Mouse (Mus musculus) forebrain, embryonic 12.5 days (tissue): ENCODE measurements around the gene P2ry2. TPM values are rescaled to one million over a fixed set of nuclear protein-coding genes. Genes with fewer than 3 reads are reported as not detected.
A peak's percentile ranks its signal among the peaks of the same experiment; 100 is the strongest.

Experiments used
- ATAC-seq: fragments of 200-750 bp; cut with Nextera tagmentation; 2 replicates; pipeline ENCODE4 v1.8.0; 2017; ENCODE audit warnings: moderate TSS enrichment; ENCODE audit not compliant: low FRiP score
- H3K27ac ChIP-seq: fragments of 300-500 bp; sonication (generic); 2 replicates; pipeline ENCODE4 v1.5.1; 2016; ENCODE audit warnings: mild to moderate bottlenecking
- H3K27me3 ChIP-seq: fragments of 300-500 bp; sonication (generic); 2 replicates; pipeline ENCODE4 v1.6.1; 2016; ENCODE audit warnings: mild to moderate bottlenecking
- H3K36me3 ChIP-seq: fragments of 300-500 bp; sonication (generic); replicated peaks from 2 replicates; pipeline ENCODE4 v1.6.1; 2016; ENCODE audit warnings: mild to moderate bottlenecking
- H3K4me1 ChIP-seq: fragments of 300-500 bp; sonication (generic); 2 replicates; pipeline ENCODE4 v1.6.1; 2016
- H3K4me2 ChIP-seq: fragments of 300-500 bp; sonication (generic); 2 replicates; pipeline ENCODE4 v1.6.1; 2016; ENCODE audit warnings: mild to moderate bottlenecking, moderate library complexity
- H3K4me3 ChIP-seq: fragments of 300-500 bp; sonication (generic); replicated peaks from 2 replicates; pipeline ENCODE4 v1.5.1; 2016; ENCODE audit warnings: mild to moderate bottlenecking
- H3K9ac ChIP-seq: fragments of 300-500 bp; sonication (generic); 2 replicates; pipeline ENCODE4 v1.6.1; 2016; ENCODE audit warnings: mild to moderate bottlenecking
- H3K9me3 ChIP-seq: fragments of 300-500 bp; sonication (generic); 2 replicates; pipeline ENCODE4 v1.6.1; 2016
- WGBS: fragments of 180-500 bp; shearing (Covaris S2); methylation state at CpG from one replicate; pipeline ENCODE4 v1.1.7; 2016; 5-methylcytosine and 5-hydroxymethylcytosine counted together
- polyA plus RNA-seq: library from polyadenylated mRNA; unstranded; fragments of >200 nt; fragmentation: Nextera tagmentation; extraction: Ambion mirVana; gene quantifications from 2 replicates; pipeline ENCODE4 v1.2.1, GENCODE M21; 2016

P2ry2 gene
- polyA plus RNA-seq, 1 experiment from 2014 or later: 0.15 TPM

- H3K4me1 ChIP-seq: peaks cover 11% of the 10 kb centered on the region
- no peak overlapping the region for H3K4me3 ChIP-seq
- no peaks in the 10 kb centered on the region for H3K9me3 ChIP-seq
- no peak overlapping the region for H3K9ac ChIP-seq
- H3K4me2 ChIP-seq: no peak overlapping the region
- ATAC-seq: no peak
- H3K27me3 ChIP-seq: peaks cover 35% of the 10 kb centered on the region
- no peaks in the 10 kb centered on the region for H3K36me3 ChIP-seq
- no peak overlapping the region for H3K27ac ChIP-seq
- 60% methylated on average over 7 of the region's 7 CpGs for WGBS
These were observed 4.4 kb upstream of the P2ry2 start for GRCm38 (mm10) chr7:101017021-101017461.

GRCm38 (mm10) chr7:101014985-101015384 is 2.3 kb upstream of the P2ry2 start:
- Histone ChIP-seq H3K27ac (no peak overlapping the region), H3K9ac (no peak overlapping the region), H3K9me3 (no peaks in the 10 kb centered on the region), H3K27me3 (peaks cover 55% of the 10 kb centered on the region), H3K4me1 (peaks cover 19% of the 10 kb centered on the region), H3K36me3 (no peaks in the 10 kb centered on the region), H3K4me2 (no peak overlapping the region), H3K4me3 (no peak overlapping the region)
- ATAC-seq: no peak
- 64% methylated on average over 1 of the region's 1 CpGs for WGBS

DNA sequence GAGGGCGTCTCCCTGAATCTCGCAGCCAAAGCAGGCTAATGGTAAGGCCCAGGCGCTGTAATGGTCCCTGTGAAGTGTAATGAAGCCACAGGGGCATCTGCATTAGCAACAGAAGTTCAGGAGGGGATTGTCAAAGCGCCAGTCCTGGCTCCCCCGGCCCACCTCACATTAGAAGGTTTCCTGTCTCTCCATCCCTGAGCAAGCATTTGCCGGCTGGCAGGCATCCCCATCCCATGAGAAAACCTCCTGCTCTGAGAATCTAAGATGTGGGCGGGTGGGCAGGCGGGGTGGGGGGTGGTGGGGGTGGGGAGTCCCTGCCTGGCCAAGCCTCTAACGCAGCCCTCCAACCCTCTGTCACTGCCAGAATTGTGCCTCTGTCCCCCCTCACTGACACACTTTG is 1.4 kb upstream of the P2ry2 start:
- no peak for ATAC-seq
- no peak overlapping the region for H3K9ac ChIP-seq
- 30% methylated on average over 9 of the region's 9 CpGs for WGBS
- peaks cover 64% of the 10 kb centered on the region for H3K27me3 ChIP-seq
- no peak overlapping the region for H3K4me3 ChIP-seq
- no peak overlapping the region for H3K27ac ChIP-seq
- H3K36me3 ChIP-seq: no peaks in the 10 kb centered on the region
- peaks cover 19% of the 10 kb centered on the region for H3K4me1 ChIP-seq
- H3K9me3 ChIP-seq: no peaks in the 10 kb centered on the region
- H3K4me2 ChIP-seq: no peak overlapping the region

DNA sequence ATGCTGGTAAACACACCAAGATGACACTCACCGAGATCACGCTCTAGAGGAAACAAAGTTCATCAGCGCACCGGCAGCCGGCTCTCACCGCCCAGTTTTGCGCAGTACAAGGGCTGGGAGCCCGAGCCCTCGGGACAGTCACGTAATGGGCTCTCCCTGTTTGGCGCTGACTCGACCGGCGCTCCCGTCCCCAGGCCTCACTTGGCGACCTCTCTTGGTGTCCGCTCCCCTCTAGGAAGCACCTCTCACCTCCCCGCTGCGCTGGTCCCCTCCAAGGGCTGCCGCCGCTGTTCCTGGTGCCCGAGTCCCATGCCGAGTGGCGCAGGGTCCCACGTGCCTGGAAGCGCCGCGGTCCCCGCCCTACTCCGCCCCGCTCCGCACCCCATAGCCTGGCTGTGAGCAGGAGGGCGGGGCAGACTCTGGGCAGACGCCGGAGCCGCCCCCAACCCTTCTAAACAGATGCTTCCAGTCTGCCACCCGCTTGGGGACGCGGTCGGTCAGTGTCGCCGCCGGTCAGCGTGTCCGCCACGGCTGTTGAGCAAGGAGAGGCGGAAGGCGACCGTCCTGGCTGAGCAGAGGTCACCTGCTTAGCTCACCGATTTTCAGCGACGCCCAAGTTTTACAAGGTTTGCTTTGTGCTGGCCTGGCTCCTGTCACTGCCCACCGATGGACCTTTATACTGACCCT is 842 bp downstream of the P2ry2 start:
- peaks cover 12% of the 10 kb centered on the region for H3K4me1 ChIP-seq
- peak overlapping the region; percentile 98 for H3K4me2 ChIP-seq
- under 1% methylated on average over 53 of the region's 53 CpGs for WGBS
- no peak overlapping the region for H3K27ac ChIP-seq
- H3K36me3 ChIP-seq: no peaks in the 10 kb centered on the region
- H3K9ac ChIP-seq: peak overlapping the region; percentile 51
- peaks cover 73% of the 10 kb centered on the region for H3K27me3 ChIP-seq
- ATAC-seq: peak; percentile 89
- peak overlapping the region; percentile 52 for H3K4me3 ChIP-seq
- no peaks in the 10 kb centered on the region for H3K9me3 ChIP-seq

- no peak overlapping the region for H3K9ac ChIP-seq
- no peaks in the 10 kb centered on the region for H3K9me3 ChIP-seq
- H3K4me3 ChIP-seq: no peak overlapping the region
- H3K4me2 ChIP-seq: no peak overlapping the region
- ATAC-seq: no peak
- peaks cover 75% of the 10 kb centered on the region for H3K27me3 ChIP-seq
- no peaks in the 10 kb centered on the region for H3K36me3 ChIP-seq
- peaks cover 11% of the 10 kb centered on the region for H3K4me1 ChIP-seq
- 64% methylated on average over 3 of the region's 3 CpGs for WGBS
- H3K27ac ChIP-seq: no peak overlapping the region
These were observed 1.9 kb downstream of the P2ry2 start for GRCm38 (mm10) chr7:101010741-101011140.

DNA sequence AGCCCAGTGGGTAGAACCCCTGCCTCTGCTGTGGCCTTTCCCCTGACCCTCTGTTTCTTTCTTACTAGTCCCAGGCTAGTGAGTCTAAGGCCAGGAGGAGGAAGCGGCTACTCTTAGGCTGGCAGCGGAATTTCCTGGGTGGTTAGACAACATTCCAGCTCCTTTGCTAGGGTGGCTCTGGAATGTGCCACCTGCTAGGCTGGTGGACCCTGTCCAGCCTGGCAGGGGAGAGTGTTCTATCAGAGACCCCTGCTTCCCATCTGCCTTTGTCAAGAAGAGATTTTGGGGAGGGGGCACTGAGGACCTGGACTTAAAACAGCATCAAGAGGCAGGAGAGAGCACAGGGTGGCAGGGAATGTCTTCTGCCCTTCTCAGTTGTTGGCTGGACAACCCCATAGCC is 6.5 kb downstream of the P2ry2 start:
- no peak overlapping the region for H3K4me2 ChIP-seq
- no peak for ATAC-seq
- H3K4me3 ChIP-seq: no peak overlapping the region
- H3K36me3 ChIP-seq: no peaks in the 10 kb centered on the region
- H3K9ac ChIP-seq: no peak overlapping the region
- no peak overlapping the region for H3K27ac ChIP-seq
- WGBS: 70% methylated on average over 2 of the region's 2 CpGs
- peaks cover 36% of the 10 kb centered on the region for H3K27me3 ChIP-seq
- no peaks in the 10 kb centered on the region for H3K9me3 ChIP-seq
- H3K4me1 ChIP-seq: no peaks in the 10 kb centered on the region

DNA sequence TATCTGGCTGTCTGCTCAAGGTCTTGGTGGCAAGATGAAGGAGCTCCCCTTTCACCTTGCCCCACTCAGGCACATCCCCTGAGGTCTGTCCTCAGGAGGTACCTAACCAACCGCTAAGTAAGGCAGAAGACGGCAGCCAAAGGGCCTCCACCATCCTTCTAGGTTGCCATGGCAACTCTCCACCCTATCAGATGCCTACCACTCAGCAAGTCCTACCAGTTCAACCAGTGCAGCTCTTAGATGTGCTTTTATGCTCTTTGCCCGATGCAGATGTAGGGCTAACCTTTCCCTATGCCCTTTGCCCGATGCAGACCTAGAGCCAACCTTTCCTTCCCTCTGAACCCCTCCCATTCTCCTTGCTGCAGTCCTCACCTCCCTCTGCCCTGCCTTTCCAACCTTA is 7.5 kb downstream of the P2ry2 start:
- H3K4me1 ChIP-seq: no peaks in the 10 kb centered on the region
- 59% methylated on average over 4 of the region's 4 CpGs for WGBS
- H3K36me3 ChIP-seq: no peaks in the 10 kb centered on the region
- peaks cover 25% of the 10 kb centered on the region for H3K27me3 ChIP-seq
- no peak overlapping the region for H3K27ac ChIP-seq
- no peaks in the 10 kb centered on the region for H3K9me3 ChIP-seq
- H3K4me2 ChIP-seq: no peak overlapping the region
- no peak overlapping the region for H3K9ac ChIP-seq
- no peak for ATAC-seq
- no peak overlapping the region for H3K4me3 ChIP-seq

DNA sequence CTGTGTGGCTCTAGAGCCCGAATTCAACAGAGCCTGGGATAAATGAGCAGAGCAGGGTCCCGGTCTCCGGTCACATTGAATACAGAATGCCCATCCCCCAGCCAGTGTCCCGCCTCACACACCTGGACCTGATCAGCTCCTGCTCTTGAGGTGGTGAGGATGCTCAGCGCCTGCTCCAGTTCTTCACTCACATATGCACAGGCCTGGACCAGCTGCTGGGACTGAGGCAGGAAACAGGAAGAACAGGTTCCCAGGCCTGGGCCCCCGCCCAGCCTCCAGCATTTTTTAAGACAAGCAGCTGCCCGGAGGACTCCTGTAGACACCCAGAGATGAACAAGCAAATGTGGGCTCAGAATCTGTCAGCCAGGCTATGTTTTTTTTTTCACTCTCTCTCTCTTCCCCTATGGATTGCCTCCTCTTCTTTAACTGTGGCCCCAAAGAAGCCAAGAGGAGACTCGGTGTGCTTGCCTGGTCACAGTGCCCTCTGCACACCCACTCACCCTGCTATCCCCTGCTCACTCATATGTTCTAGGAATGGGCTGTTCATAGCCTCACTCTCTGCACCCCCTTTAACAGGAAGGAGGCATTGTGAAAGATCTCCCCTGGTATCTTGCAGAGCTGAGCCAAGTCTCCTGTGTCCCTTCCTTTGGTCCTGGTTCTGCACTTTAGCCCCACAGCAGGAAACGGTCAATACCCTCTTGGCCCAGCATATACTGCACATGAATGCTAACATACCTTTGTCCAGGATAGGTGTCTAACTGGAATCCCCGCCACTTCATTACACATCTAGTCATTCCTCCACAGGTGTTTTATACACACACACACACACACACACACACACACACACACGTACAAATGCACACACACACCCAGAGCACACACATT is 9.0 kb downstream of the P2ry2 start:
- no peak overlapping the region for H3K4me2 ChIP-seq
- H3K27me3 ChIP-seq: peaks cover 12% of the 10 kb centered on the region; the same call in 1 of the 2 replicates
- 78% methylated on average over 11 of the region's 11 CpGs for WGBS
- ATAC-seq: no peak
- H3K4me3 ChIP-seq: no peak overlapping the region
- no peaks in the 10 kb centered on the region for H3K36me3 ChIP-seq
- no peak overlapping the region for H3K9ac ChIP-seq
- no peaks in the 10 kb centered on the region for H3K9me3 ChIP-seq
- H3K27ac ChIP-seq: no peak overlapping the region
- no peaks in the 10 kb centered on the region for H3K4me1 ChIP-seq

GRCm38 (mm10) chr7:101002274-101002673 is 10.4 kb downstream of the P2ry2 start:
- ATAC-seq: no peak
- Histone ChIP-seq H3K9ac (no peak overlapping the region), H3K4me2 (no peak overlapping the region)

DNA sequence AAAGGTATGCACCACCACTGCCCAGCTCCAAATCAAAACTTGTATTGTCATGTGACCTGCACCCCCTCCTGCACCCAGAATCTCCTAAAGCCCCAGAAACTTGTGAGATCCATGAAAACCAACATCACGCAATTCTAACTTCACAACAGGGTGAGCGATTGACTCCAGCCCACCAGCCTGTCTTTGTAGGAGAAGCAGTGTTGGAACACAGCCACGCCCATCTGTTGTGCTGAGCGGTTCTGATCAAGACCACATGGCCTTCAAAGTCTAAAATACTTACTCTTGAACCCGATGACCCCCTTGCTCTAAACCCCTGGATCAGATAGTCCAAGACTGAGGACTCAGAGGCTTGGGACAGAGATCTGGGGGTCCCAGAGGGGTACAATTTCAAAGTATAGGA is 13.0 kb downstream of the P2ry2 start:
- 84% methylated on average over 5 of the region's 5 CpGs for WGBS
- ATAC-seq: no peak
- no peak overlapping the region for H3K4me3 ChIP-seq

More at GRCm38 (mm10) chr7:101002274-101002673, 10.4 kb downstream of the P2ry2 start:
- 85% methylated on average over 6 of the region's 6 CpGs for WGBS
- H3K27ac ChIP-seq: no peak overlapping the region
- H3K4me1 ChIP-seq: no peaks in the 10 kb centered on the region
- H3K4me3 ChIP-seq: no peak overlapping the region
- H3K36me3 ChIP-seq: no peaks in the 10 kb centered on the region
- H3K9me3 ChIP-seq: no peaks in the 10 kb centered on the region
- H3K27me3 ChIP-seq: 0 out of 2 replicates have a peak, but pooled peaks cover 2% of the 10 kb centered on the region

DNA sequence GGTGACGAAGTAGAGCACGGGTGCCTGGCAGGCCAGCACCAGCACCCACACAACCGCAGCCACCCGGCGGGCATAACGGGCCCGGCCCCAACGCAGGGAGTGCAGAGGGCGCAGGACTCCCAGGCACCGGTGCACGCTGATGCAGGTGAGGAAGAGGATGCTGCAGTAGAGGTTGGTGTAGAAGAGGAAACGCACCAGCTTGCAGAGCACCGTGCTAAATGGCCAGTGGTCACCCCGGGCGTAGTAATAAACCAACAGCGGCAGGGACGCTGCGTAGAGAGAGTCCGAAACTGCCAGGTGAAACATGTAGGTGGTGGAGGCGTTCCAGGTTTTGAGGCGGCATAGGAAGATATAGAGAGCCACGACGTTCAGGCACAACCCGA is 14.1 kb downstream of the P2ry2 start:
- H3K4me1 ChIP-seq: no peaks in the 10 kb centered on the region
- no peaks in the 10 kb centered on the region for H3K36me3 ChIP-seq
- no peak for ATAC-seq
- H3K4me2 ChIP-seq: no peak overlapping the region
- H3K4me3 ChIP-seq: no peak overlapping the region
- WGBS: 91% methylated on average over 24 of the region's 24 CpGs
- no peak overlapping the region for H3K9ac ChIP-seq
- no peak overlapping the region for H3K27ac ChIP-seq
- H3K27me3 ChIP-seq: no peaks in the 10 kb centered on the region
- H3K9me3 ChIP-seq: no peaks in the 10 kb centered on the region

More for the DNA sequence above, 13.0 kb downstream of the P2ry2 start:
- no peaks in the 10 kb centered on the region for H3K9me3 ChIP-seq
- H3K4me1 ChIP-seq: no peaks in the 10 kb centered on the region
- no peaks in the 10 kb centered on the region for H3K36me3 ChIP-seq
- no peak overlapping the region for H3K4me2 ChIP-seq
- H3K9ac ChIP-seq: no peak overlapping the region
- no peak overlapping the region for H3K27ac ChIP-seq
- no peaks in the 10 kb centered on the region for H3K27me3 ChIP-seq

DNA sequence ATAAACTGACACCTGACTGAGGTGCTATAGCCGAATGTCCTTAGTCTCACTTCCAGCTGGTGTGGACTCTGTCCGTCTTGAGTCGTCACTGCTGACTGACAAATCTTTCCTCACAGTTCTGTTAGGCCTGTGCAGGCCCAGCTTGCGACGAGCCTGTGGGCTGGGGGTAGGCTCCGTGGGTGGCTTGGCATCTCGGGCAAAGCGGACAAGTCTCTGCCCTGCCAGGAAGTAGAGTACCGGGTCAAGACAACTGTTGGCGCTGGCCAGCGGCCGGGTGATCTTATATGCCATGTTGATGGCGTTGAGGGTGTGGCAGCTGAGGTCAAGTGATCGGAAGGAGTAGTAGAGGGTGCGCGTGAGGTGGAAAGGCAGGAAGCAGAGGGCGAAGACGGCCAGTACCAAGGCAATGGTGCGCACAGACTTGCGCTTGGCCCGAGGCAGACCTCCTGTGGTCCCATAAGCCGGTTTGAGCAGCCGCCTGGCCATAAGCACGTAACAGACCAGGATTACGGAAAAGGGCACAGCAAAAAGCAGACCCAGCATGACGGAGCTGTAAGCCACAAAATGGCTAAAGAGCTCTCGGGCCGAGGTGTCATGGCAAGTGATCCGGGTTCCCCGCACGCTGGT is 14.6 kb downstream of the P2ry2 start:
- 87% methylated on average over 31 of the region's 31 CpGs for WGBS
- no peak overlapping the region for H3K27ac ChIP-seq
- H3K4me2 ChIP-seq: no peak overlapping the region
- no peaks in the 10 kb centered on the region for H3K27me3 ChIP-seq
- H3K9me3 ChIP-seq: no peaks in the 10 kb centered on the region
- H3K4me3 ChIP-seq: no peak overlapping the region
- no peak overlapping the region for H3K9ac ChIP-seq
- ATAC-seq: no peak
- no peaks in the 10 kb centered on the region for H3K4me1 ChIP-seq
- no peaks in the 10 kb centered on the region for H3K36me3 ChIP-seq
